In the genomic region with DNA sequence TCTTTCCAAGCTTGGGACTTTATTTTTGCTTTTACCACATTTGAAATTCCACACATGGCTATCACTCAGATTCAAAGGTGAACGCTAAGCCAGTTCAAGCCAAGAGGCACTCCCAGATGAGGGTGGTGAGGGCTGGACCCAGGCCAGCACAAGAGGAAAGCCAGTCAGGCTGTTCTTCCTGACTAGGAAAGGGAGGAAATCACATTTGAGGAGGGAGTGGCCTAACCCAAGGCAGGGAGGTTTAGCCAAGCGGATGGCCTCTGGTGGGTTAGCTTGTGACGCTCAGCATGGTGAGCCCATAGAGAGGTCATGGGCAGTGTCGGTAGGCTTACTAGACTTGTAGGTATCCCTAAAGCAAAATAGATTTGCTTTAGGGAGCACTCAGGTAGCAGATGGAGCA, we compare ENCODE assay signal across 12 mouse cellular contexts. TPM values are rescaled to one million over a fixed set of nuclear protein-coding genes. Genes with fewer than 3 reads are reported as not detected.
DNase-seq lines count a peak whose midpoint lies in the region; ATAC-seq lines count a peak whose summit lies in the region.
"Had no signal": no experiment of that assay in that cellular context is flagged by ENCODE, and none has a peak within 500 bp of the region (broad histone marks: within the 10 kb centered on the region; RNA-seq: fewer than 3 reads in every experiment).

No protein-coding gene starts in this region.

- H3K9me3 ChIP-seq in kidney, embryonic 14.5 days (ENCODE audit: control insufficient read depth, low read length) = no peaks in the 10 kb centered on the region
- no peaks in the 10 kb centered on the region for H3K9me3 ChIP-seq in midbrain, embryonic 16.5 days (replicated peaks; ENCODE audit: control insufficient read depth, low read length, poor library complexity, severe bottlenecking)
- H3K9me3 ChIP-seq: hindbrain, embryonic 15.5 days; neural tube, embryonic 13.5 days had no signal

- no peaks in the 10 kb centered on the region for H3K4me1 ChIP-seq in kidney, embryonic 14.5 days (ENCODE audit: control insufficient read depth, insufficient read depth, low read length)
- no peaks in the 10 kb centered on the region for H3K4me1 ChIP-seq in midbrain, embryonic 16.5 days (ENCODE audit: control insufficient read depth, insufficient read depth, low read length)
- H3K4me1 ChIP-seq: hindbrain, embryonic 15.5 days; neural tube, embryonic 13.5 days had no signal

- ATAC-seq in kidney, embryonic 14.5 days (ENCODE audit: low FRiP score, low TSS enrichment) = peak; percentile 28; the same call in 1 of the 2 replicates
- ATAC-seq in midbrain, embryonic 16.5 days = no peak

- peak overlapping the region; percentile 27; the same call in 1 of the 2 replicates for H3K27ac ChIP-seq in kidney, embryonic 14.5 days (ENCODE audit: low read depth, low read length)
- no peak overlapping the region for H3K27ac ChIP-seq in midbrain, embryonic 16.5 days (ENCODE audit: low read length)
- H3K27ac ChIP-seq: hindbrain, embryonic 15.5 days; neural tube, embryonic 13.5 days had no signal

- intact Hi-C loops in left cerebral cortex, postnatal 36 days (cut with DNase I) = loop anchor here (10.0 kb wide), 1 partner anchor 238 kb away; no protein-coding TSS in a partner anchor

- H3K4me2 ChIP-seq in kidney, embryonic 14.5 days (replicated peaks; ENCODE audit: low read depth, low read length) = no peak overlapping the region
- no peak overlapping the region for H3K4me2 ChIP-seq in midbrain, embryonic 16.5 days (ENCODE audit: low read length)
- H3K4me2 ChIP-seq: hindbrain, embryonic 15.5 days; neural tube, embryonic 13.5 days had no signal

- H3K4me3 ChIP-seq in kidney, embryonic 14.5 days (ENCODE audit: low read length) = no peak overlapping the region
- no peak overlapping the region for H3K4me3 ChIP-seq in midbrain, embryonic 16.5 days (ENCODE audit: low read depth, low read length)
- H3K4me3 ChIP-seq: hindbrain, embryonic 15.5 days; neural tube, embryonic 13.5 days had no signal

- peak; percentile 7 for DNase-seq in gastrocnemius, postnatal 25 days
- no peak for DNase-seq in gastrocnemius, postnatal 10 days
- DNase-seq in heart, adult 9 months (ENCODE audit: low spot score in 2 of 2) = peak; percentile 38 to 59
- DNase-seq in lung, postnatal 25 days (ENCODE audit: low spot score) = peak; percentile 51
- DNase-seq in cerebellum, postnatal 25 days = no peak
- DNase-seq in left cerebral cortex, postnatal 36 days (ENCODE audit: low spot score in 2 of 2) = no peak
- DNase-seq: cerebellum, adult 9-11 months had no signal

- WGBS in kidney, embryonic 14.5 days = 55% methylated on average over 4 of the region's 4 CpGs
- WGBS in midbrain, embryonic 16.5 days = 84% methylated on average over 4 of the region's 4 CpGs

- H3K27me3 ChIP-seq in kidney, embryonic 14.5 days (ENCODE audit: control insufficient read depth, insufficient read depth, low read length) = no peaks in the 10 kb centered on the region
- no peaks in the 10 kb centered on the region for H3K27me3 ChIP-seq in midbrain, embryonic 16.5 days (ENCODE audit: control insufficient read depth, insufficient read depth, low read depth, low read length)
- H3K27me3 ChIP-seq: hindbrain, embryonic 15.5 days; neural tube, embryonic 13.5 days had no signal

- peaks cover 10% of the 10 kb centered on the region for H3K36me3 ChIP-seq in kidney, embryonic 14.5 days (ENCODE audit: control insufficient read depth, insufficient read depth, low read length)
- peaks cover 7% of the 10 kb centered on the region for H3K36me3 ChIP-seq in midbrain, embryonic 16.5 days (ENCODE audit: control insufficient read depth, insufficient read depth, low read length)

- H3K9ac ChIP-seq in kidney, embryonic 14.5 days (ENCODE audit: low read depth, low read length) = no peak overlapping the region
- no peak overlapping the region for H3K9ac ChIP-seq in midbrain, embryonic 16.5 days (ENCODE audit: low read depth, low read length)
- H3K9ac ChIP-seq: hindbrain, embryonic 15.5 days; neural tube, embryonic 13.5 days had no signal

RNA-seq across cellular contexts. Expression of a gene that starts 33.3 kb away (rescaled TPM):
- 1 to 10 TPM; 6.4 to 7.4 TPM for total RNA-seq in gastrocnemius, postnatal 25 days (2021)
- total RNA-seq in gastrocnemius, postnatal 10 days (2021) = 1 to 10 TPM; 8.1 to 10.0 TPM
- 22.9 and 28.7 TPM in 2 replicates for polyA plus RNA-seq in kidney, embryonic 14.5 days (2014; fragmentation: Nextera tagmentation; extraction: Ambion mirVana)
- polyA plus RNA-seq in midbrain, embryonic 16.5 days (2015; fragmentation: Nextera tagmentation; extraction: Ambion mirVana) = 32.2 and 37.6 TPM in 2 replicates
- 10 to 100 TPM; 12.0 to 19.3 TPM for total RNA-seq in left cerebral cortex, postnatal 36 days (2021)

RNA-seq across cellular contexts. Expression of a gene that starts 40.1 kb away (rescaled TPM):
- total RNA-seq in gastrocnemius, postnatal 25 days (2021) = 1 to 10 TPM in 1 of 2 experiments, not detected in 1; 3.4 TPM
- not detected for total RNA-seq in gastrocnemius, postnatal 10 days (2021)
- not detected in 2 replicates for polyA plus RNA-seq in kidney, embryonic 14.5 days (2014; fragmentation: Nextera tagmentation; extraction: Ambion mirVana)
- not detected in 2 replicates for polyA plus RNA-seq in midbrain, embryonic 16.5 days (2015; fragmentation: Nextera tagmentation; extraction: Ambion mirVana)
- total RNA-seq in left cerebral cortex, postnatal 36 days (2021) = not detected
- total RNA-seq: left cerebral cortex, postnatal 25 days had no signal
- polyA plus RNA-seq: hindbrain, embryonic 15.5 days; neural tube, embryonic 13.5 days had no signal

Comparison
In these comparisons a context has a peak if more than half of its experiments do, and no peak if none do; other contexts are left out.
1. DNase-seq: peak in gastrocnemius, postnatal 25 days (single experiment), heart, adult 9 months (2 of 2) and lung, postnatal 25 days (single experiment); none in gastrocnemius, postnatal 10 days (single experiment), cerebellum, postnatal 25 days (0 of 2) and left cerebral cortex, postnatal 36 days (0 of 2).